Mouse (Mus musculus) urinary bladder, adult 18-20 months (tissue): Measurements from ENCODE around the gene Tmem60.
A peak's percentile ranks its signal among the peaks of the same experiment; 100 is the strongest.

Experiments used
- DNase-seq, 2 experiments: peaks; one replicate each; pipeline ENCODE4 v3.0.0; 2022; ENCODE audit warnings: low spot score in 2 of 2, mixed read lengths in 2 of 2

Gene Tmem60

GRCm38 (mm10) chr5:20881915-20882800, at the start of gene Tmem60, which contains the start of gene Phtf2:
Tmem60 (plus strand) TSS chr5:20882191.
Phtf2 (minus strand) TSS chr5:20882124.
- peak; percentile 96 to 99 for DNase-seq

- no peak for DNase-seq
Measured at GRCm38 (mm10) chr5:20834399-20834798, 47.6 kb upstream of the Tmem60 start.

DNA sequence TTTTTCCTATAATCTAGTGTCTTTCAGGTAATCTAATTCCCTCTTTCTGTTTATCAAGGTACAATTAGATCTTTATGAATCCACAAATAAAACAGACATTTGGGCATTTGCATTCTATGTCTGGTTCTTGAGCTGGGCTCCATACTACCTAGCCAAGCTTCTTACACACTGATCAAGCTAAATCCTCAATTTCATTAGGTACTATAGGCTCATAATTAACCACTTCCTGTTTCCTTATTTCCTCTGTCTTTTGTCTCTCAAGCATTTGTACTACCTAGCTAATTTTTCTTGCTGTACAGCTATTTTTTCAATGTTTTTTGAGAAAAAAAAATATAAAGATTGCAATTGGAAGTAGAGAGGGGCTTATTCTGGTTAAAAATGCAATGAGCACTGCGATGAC, 44.9 kb upstream of the Tmem60 start:
- DNase-seq = no peak

- DNase-seq = no peak
Measured at GRCm38 (mm10) chr5:20843405-20843804, 38.6 kb upstream of the Tmem60 start.

DNA sequence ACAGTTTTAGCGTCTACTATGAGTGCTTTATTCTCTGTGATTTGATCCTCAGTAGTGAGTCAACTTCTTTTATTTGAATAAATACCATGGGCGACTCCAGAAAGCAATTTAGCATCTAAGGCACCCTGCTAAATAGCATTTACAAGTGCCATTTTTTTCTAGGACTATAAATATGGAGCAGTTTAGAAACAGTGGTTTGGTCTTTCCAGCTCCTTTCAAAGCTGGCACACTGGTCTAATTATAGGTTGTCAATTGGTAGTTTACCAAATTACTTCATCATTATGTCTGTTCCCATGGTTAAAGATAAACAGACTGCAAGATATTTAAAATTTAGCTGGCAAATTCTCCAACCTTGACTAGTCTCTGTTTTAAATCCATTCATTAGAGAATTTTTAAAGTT, 38.2 kb upstream of the Tmem60 start:
- DNase-seq = no peak

- DNase-seq = no peak
Measured at GRCm38 (mm10) chr5:20847010-20847409, 35.0 kb upstream of the Tmem60 start.

DNA sequence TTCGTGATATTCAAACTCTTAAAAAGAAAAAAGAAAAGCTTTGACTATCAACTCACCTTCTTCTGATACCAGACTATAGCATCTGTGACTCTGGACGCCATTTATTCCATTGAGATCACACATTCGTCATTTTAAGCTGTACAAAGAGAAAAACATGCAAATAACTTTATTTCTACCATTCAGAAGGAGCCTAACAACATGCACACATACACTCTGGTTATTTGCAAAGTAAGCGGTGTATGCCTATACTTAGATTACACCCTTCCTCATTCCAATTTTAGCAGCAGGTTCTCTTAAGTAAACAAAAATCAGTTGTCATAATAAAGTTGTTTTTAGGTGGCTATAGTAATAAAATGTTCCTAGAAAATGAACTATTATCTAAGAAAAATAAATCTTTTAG, 26.9 kb upstream of the Tmem60 start:
- DNase-seq = no peak

DNA sequence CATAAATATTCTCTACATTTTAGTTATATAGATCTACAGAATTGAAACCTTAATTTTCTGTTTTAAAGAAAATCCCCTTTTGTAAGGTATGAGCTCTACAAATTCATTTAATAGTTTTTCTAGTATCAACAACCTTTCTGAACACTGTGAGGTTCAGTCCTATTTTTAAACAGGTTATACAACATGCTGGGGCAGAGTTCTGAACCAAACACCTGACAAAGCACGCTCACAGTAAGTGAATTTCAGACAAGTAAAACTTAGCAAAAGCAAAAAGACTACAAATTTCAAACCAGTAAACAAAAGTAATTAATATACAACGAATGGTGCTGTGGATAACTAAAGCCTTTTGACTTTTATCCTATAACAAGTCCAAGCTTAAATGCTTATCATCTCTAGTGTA, 23.6 kb upstream of the Tmem60 start:
- no peak for DNase-seq

DNA sequence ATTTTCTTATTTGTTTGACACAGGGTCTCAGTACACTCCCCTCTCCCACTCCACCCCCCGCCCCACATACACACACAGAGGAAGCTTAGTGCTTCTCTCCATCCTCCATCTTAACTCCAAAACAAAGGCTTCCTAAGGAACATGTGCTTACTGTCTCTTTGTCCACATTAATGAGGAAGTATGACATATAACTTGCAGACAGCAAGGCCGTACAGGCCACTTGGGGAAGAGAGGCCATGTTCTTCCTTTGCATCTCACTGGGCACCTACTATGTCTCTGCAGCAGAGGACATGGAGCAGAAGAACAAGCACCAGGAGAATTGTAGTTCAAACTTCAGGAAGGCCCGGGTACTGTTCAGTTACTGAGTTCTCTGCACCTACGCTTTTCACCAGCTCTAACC, 21.4 kb upstream of the Tmem60 start:
- no peak for DNase-seq

GRCm38 (mm10) chr5:20861901-20862300, 20.1 kb upstream of the Tmem60 start:
- no peak for DNase-seq

DNA sequence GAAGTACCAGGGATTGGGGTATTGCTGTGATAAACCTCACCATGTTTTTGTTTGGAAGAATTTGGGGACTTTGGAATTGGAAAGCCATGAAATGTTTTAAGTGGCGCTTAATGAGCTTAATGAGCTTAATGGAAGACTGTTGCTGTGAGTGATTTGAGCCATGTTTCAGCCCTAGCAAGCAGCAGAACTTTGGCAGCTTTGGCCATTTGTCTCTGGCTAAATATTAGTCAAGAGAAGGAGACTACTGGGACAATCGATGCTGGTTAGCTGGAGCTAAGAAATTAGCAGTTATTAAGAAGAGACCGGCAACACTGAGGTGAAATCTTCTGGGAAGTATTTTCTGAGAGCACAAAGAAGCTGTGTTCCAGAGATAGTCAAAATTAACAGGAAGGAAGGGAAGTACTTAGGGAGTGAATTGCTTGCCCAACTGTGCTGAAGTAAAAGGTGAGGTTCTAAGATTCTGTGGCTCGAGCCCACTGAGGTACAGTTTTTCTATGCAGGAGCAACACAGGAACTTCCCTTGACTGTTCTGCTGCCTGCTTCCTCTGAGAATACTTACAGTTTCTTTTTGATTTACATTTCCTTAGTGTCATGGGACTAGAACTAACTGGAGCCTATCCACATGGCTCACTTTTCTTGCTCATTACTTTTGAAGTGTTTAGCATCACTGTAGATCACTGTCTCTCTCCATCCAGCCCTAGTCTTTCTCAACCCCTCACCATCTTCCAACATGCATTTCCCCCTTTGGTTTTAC, 17.6 kb upstream of the Tmem60 start:
- no peak for DNase-seq

- DNase-seq = no peak
Measured at GRCm38 (mm10) chr5:20865193-20865755, 16.7 kb upstream of the Tmem60 start.

GRCm38 (mm10) chr5:20873146-20873545, 8.8 kb upstream of the Tmem60 start:
- no peak for DNase-seq

- no peak for DNase-seq
Measured at GRCm38 (mm10) chr5:20876934-20877426, 5.0 kb upstream of the Tmem60 start.

DNA sequence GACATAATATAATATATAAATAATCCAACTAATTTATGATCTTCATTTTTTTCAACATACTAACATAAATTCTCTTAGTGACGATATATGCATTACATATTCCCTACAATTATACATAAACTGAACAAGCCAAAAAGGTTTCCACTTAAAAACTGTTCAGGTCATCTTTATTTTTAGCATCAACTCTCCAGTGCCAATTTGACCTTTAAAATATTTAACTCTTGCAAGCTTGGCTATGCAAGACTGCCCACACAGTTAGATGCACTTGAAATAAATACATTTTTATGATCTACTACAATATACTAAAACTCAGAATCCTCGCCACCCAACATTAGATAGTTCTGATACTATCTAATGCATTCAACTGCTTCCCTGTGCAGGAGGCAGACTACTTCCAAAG, 1.6 kb upstream of the Tmem60 start:
- no peak for DNase-seq

DNA sequence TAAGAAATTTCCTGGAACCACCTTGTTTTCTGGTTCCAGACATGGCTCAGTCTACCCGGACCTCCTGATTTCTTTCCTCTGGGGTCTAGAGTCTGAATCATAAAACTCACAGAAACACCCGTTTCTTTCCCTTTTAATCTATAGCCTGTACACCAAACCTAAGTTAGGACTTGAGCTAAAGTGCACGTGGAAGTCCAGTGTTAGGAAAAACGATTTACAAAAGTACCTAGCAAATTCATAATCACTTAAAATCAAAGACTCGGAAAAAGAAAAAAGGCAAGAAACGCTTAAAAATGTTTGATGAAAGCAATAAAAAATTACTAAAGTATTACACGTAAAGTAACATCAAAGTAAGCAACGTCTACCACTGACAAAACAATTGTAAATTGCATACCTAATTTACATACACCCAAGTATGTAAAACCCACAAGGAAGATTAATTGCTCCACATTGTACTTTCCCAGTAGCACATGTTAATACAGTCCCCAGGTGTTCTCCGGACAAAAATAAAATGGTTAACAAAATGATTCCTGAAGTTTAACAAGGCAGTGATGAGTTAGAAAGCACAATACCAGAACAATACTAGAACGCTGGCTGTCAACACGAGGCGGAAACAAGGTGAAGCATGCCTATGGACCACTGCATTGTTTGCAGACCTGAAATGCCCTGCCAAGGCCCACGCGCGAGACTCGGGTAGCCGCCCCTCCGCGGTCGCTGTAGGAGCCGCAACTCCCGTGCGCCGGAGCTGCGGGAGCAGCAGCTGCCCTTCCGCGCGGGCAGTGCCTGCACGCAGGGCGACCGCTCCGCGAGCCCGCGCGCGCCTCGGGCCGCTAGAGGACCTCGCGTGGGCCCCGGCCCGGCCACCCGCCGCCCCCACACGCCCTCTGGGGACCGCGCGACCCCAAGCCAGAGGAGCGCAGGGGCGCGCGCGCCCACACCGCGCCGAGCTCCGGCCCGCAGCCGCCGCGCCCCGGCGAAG, 905 bp upstream of the Tmem60 start:
- peak; percentile 28 to 56 for DNase-seq

DNA sequence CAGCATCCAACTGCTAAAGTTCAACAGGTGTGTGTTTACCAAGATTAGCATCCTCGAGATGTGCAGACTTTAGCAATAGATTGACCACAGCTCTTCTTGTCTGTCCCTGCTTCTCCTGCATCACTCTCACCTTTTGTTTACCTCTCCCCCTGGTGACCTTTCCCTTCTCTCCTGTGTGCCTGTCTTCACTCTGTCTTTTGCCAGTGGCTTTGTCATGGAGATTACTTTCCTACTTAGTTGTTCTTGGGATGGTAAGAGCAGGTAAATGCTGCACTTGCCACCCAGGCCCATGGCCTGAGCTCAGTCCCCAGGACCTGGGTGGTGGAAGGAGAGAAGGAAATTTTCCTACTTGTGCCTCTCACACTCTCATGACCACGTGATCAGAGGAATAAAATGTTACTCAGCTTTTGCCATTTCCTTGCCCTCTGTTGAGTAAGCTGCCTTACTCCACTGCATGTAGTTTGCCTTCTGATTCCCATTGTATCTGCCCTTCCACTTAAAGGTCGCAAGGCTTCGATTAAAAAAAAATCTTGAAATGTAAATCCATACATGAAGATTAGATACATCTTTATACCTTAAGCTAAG, 2.1 kb downstream of the Tmem60 start:
- DNase-seq = no peak

DNA sequence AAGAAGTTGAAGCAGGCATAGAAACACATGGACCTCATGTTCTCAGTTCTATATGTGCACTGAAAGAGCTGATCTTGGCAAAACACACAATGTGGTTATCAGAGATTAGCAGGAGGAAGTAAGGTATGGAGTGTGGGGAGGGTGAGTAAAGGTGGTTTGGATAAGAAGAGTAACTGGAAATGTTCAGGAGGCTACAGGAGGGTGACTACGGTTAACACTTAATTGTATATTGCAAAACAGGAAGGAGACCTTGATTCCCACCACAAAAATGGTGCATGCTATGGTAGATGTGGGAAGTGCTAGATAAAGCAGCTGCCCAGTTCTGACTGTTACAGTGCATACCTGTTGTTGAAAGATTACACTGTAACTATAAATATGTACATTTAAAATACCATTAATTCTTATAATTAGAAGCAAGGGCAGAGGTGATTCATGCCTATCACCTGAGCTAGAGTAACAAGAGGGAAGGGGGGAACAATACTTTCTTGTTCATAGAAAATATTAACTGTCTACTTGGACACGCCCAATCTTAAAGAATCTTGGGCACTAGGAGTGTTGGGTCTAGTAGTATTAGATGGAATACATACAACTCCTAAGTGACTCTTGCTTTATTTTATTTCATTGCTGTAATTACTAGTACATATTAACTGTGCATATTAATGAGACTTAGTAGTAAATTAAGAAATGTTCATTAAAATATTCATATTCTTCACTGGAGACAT, 15.6 kb downstream of the Tmem60 start:
- DNase-seq = no peak

DNA sequence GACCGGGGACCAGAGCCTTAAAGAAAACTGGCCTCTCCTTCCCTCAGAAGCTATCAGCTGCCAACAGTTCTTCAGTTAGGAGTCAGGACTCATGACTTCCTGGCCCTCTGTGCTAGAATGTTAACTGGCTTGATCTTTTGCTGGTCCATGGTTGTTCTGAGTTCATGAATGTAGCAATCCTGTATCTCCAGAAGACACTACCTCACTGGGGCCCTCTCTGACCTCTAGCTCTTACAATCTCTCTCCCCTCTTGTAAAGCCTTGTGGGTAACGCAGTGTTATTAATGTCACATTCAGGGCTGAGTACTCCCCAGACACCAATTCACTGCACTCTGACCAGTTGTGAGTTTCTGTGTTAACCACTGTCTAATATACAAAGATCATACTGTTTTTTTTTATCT, 22.7 kb downstream of the Tmem60 start:
- DNase-seq = no peak

DNA sequence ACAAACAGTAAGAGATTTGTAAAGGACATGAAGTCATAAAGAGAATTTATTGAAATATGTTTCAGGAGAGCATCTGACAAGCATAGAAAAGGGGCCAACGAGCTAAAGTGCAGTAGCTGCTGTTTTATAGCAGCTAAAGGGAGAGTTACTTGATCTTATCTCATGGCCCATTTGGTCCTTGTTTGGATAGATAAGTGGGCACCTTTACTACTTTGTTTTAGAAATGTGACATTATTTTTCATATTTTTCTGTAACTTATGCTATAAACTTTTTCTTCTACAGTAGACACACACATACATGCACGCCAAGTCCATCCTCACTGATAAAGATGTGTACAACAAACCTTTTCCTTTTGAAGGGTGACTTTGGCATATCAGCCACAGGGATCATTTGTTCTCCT, 23.4 kb downstream of the Tmem60 start:
- no peak for DNase-seq
